8 mouse cellular contexts compared by ENCODE assay signal in genomic region chr14:24826471-24827337, GRCm38 (mm10).
DNase-seq lines count a peak whose midpoint lies in the region; ATAC-seq and TF ChIP-seq lines count a peak whose summit lies in the region.

No protein-coding gene starts in this region.

- H3K4me3 ChIP-seq in kidney, embryonic 14.5 days (ENCODE audit: low read length), result no peak overlapping the region
- H3K4me3 ChIP-seq in embryonic facial prominence, embryonic 13.5 days, result no peak overlapping the region
- no peak overlapping the region for H3K4me3 ChIP-seq in thymus, adult 2 months (ENCODE audit: control insufficient read depth, insufficient read depth, low read length)

- no peaks in the 10 kb centered on the region for H3K9me3 ChIP-seq in kidney, embryonic 14.5 days (ENCODE audit: control insufficient read depth, low read length)
- no peaks in the 10 kb centered on the region for H3K9me3 ChIP-seq in embryonic facial prominence, embryonic 13.5 days

- peak overlapping the region; percentile 63; the same call in 1 of the 2 replicates for H3K27ac ChIP-seq in kidney, embryonic 14.5 days (ENCODE audit: low read depth, low read length)
- H3K27ac ChIP-seq in embryonic facial prominence, embryonic 13.5 days, result peak overlapping the region; percentile 85
- no peak overlapping the region for H3K27ac ChIP-seq in thymus, adult 2 months (ENCODE audit: control insufficient read depth, insufficient read depth, low read length)

- no peak for TF ChIP-seq POLR2A in thymus, adult 2 months (IDR thresholded peaks at IDR 0.05; ENCODE audit: control insufficient read depth, extremely low read depth, insufficient read depth, low read length, poor library complexity)

- no peaks in the 10 kb centered on the region for H3K36me3 ChIP-seq in kidney, embryonic 14.5 days (ENCODE audit: control insufficient read depth, insufficient read depth, low read length)
- no peaks in the 10 kb centered on the region for H3K36me3 ChIP-seq in embryonic facial prominence, embryonic 13.5 days
- no peaks in the 10 kb centered on the region for H3K36me3 ChIP-seq in thymus, adult 2 months (ENCODE audit: control insufficient read depth, insufficient read depth, low read length)

- no peak for TF ChIP-seq CTCF in thymus, adult 2 months (IDR thresholded peaks at IDR 0.05; ENCODE audit: borderline replicate concordance, control insufficient read depth, extremely low read depth, insufficient read depth, low read length, poor library complexity)

- no peak overlapping the region; the same call in 1 of the 2 replicates for H3K4me2 ChIP-seq in kidney, embryonic 14.5 days (replicated peaks; ENCODE audit: low read depth, low read length)
- H3K4me2 ChIP-seq in embryonic facial prominence, embryonic 13.5 days, result peak overlapping the region; percentile 30

- ATAC-seq in kidney, embryonic 14.5 days (ENCODE audit: low FRiP score, low TSS enrichment), result no peak
- ATAC-seq in embryonic facial prominence, embryonic 13.5 days (ENCODE audit: insufficient number of reproducible peaks, insufficient read depth, low FRiP score, low TSS enrichment, low read depth), result no peak
- no peak for ATAC-seq in megakaryocyte, adult 5-6 weeks (ENCODE audit: poor library complexity, severe bottlenecking)

- H3K4me1 ChIP-seq in kidney, embryonic 14.5 days (ENCODE audit: control insufficient read depth, insufficient read depth, low read length), result peaks cover 40% of the 10 kb centered on the region
- peaks cover 64% of the 10 kb centered on the region for H3K4me1 ChIP-seq in embryonic facial prominence, embryonic 13.5 days
- no peaks in the 10 kb centered on the region for H3K4me1 ChIP-seq in thymus, adult 2 months (replicated peaks; ENCODE audit: control insufficient read depth, insufficient read depth, low read length)

- no peaks in the 10 kb centered on the region for H3K27me3 ChIP-seq in kidney, embryonic 14.5 days (ENCODE audit: control insufficient read depth, insufficient read depth, low read length)
- no peaks in the 10 kb centered on the region for H3K27me3 ChIP-seq in embryonic facial prominence, embryonic 13.5 days
- no peaks in the 10 kb centered on the region for H3K27me3 ChIP-seq in thymus, adult 2 months (ENCODE audit: control insufficient read depth, insufficient read depth, low read length)

- DNase-seq in kidney, adult 9 months, result no peak
- DNase-seq in left cerebral cortex, postnatal 4 days, result peak; percentile 62
- peak; percentile 48 for DNase-seq in right cerebral cortex, postnatal 25 days
- DNase-seq in thymus, postnatal 36 days, result no peak
- no peak for DNase-seq in thymus, adult 2 months

- 37% methylated on average over 13 of the region's 13 CpGs for WGBS in kidney, embryonic 14.5 days
- 14% methylated on average over 13 of the region's 13 CpGs for WGBS in embryonic facial prominence, embryonic 13.5 days
- 79% methylated on average over 13 of the region's 13 CpGs for WGBS in thymus, adult 2 months

- H3K9ac ChIP-seq in kidney, embryonic 14.5 days (ENCODE audit: low read depth, low read length), result no peak overlapping the region
- no peak overlapping the region for H3K9ac ChIP-seq in embryonic facial prominence, embryonic 13.5 days

- intact Hi-C loops in left cerebral cortex, postnatal 4 days (cut with DNase I), result no loop called here

Comparison
In these comparisons a context has a peak if more than half of its experiments do, and no peak if none do; other contexts are left out.
1. DNase-seq: peak in left cerebral cortex, postnatal 4 days (single experiment) and right cerebral cortex, postnatal 25 days (single experiment); none in kidney, adult 9 months (single experiment), thymus, postnatal 36 days (0 of 2) and thymus, adult 2 months (single experiment).